Mouse (Mus musculus): ENCODE data around the gene Cbr4.

The Cbr4 gene

GRCm38 (mm10) chr8:61497110-61497509 lies 9.6 kb downstream of the Cbr4 start:
- DNase-seq, result no peak

DNA sequence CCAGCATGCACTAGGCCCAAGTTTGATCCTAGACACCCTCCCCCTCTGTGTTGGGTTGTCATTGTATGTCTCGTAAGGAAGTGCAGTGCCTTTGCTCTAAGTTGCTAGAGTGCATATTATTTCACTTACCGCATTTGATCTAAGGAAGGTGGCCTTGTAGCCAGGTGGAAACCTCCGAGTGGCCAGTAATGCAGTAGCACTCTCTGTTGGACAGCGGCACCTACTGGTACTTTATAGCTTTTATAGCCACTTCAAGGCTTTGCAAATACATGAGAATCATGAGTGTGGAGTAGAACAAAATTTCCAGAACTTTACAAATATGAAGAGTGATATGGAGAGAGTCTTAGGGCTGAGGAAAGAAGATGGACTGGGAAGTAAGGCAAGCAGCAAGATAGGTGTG lies 11.5 kb downstream of the Cbr4 start:
- no peak for DNase-seq

GRCm38 (mm10) chr8:61500914-61501313 lies 13.4 kb downstream of the Cbr4 start:
- DNase-seq, result no peak

- no peak for DNase-seq
Measured at GRCm38 (mm10) chr8:61502277-61502676, 14.7 kb downstream of the Cbr4 start.

DNA sequence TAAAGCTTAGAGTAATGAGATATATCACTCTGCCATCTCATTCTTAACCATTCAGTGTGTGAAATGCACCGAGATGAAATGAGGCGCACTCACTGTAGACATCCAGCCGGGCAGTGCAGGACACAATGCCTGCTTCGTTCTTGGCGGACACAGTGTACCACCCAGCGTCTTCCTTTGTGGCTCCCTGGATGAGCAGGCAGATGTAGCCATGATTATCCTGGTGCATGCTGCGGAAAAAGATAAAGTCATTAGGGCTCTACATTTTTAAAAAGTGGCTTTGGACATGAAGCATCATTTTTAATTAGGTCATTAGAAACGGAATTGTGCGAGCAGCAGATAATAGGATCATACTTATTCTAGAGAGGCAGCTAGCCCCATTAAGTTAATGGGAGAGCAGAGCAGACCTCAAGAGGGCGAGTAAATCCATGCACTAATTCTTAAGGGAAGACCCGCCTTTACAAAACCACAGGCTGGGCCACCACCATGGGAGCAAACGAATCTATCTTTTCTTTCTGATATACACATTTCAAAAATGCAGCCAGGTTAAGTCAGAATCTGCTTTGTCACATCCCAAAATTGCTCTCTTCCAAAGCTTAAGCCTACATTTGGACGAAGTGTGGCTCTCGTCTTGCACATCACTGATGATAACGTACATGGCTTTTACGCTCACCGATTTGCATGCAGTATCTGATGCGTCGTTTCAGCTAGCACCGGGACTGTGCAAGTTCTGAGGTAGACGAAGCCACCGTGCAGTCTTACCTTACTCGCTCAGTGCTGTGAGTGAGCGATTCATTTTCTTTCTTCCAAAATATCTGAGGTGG lies 27.8 kb downstream of the Cbr4 start:
- DNase-seq, result no peak

DNA sequence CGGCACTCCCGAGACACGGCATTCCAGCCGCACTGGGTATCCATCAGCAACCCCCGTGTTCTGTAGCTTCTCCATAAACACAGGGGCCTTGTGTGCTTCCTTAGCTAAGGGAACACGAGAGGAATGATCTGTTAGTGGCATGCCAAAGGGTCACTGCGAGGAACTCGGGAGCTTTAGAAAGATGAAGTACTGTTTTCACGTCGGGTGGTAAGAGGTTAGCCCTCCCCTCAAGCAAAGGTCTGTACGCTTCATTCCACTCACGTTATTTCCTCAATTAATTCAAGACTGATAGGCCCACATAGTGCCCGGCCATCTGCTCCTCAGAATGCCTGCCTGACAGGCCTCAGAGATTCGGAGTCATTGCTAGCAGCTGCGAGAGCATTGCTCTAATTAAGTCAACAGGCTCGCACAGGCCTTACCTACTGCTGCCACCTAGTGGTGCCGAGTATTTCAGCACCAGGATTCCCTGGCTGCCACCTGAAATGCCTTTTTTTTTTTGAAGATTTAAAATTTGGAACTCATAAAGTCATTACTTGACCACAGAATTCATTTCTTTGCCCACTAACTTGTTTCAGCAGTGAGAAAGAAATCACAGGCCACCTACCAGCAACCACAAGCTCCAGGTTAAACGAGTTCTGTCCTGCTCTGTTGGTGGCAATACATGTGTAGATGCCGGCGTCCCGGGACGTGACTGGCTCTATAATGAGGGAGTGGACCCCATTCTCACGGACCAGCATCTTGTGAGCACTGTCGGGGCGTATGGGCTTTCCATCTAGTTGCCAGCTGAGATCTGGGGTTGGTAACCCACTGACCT lies 28.6 kb downstream of the Cbr4 start:
- peak; percentile 85 for DNase-seq

DNA sequence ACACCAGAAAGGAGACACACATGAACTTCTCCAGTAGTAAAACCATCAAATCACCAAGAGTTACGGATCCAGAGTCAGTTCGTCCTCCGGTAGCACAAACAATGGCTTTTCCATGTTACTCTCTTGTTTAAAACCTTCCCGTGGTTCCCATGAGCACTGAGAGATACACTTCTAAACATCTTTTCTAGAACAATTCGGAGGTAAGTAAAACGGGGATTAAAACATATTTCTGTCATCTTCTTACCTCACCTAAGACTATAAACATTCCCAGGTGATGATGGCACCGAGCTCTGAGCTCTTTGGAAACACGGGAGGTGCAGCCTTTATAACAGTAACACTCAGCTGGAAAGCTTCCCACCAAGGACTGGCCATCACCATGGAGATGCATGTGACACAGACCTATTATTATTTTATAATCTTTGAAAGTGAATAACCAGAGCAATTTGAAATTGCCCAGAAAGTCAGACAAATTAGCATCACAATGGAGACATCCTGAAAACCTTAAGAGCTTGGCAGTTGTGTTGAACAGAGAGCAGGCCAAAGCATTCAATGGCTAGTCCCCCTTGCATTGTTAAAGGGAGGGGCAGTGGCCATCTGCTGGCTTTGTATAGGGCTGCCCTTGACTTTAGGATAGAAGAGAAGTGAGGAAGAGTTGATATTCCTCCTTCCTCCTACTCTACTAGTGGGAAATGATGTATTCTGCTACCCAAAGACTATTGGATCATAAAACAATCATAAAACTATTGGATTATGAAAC lies 29.4 kb downstream of the Cbr4 start:
- no peak for DNase-seq

- DNase-seq, result no peak
Measured at GRCm38 (mm10) chr8:61517502-61518185, 30.1 kb downstream of the Cbr4 start.

- DNase-seq, result no peak
Measured at GRCm38 (mm10) chr8:61522132-61522531, 34.6 kb downstream of the Cbr4 start.

DNA sequence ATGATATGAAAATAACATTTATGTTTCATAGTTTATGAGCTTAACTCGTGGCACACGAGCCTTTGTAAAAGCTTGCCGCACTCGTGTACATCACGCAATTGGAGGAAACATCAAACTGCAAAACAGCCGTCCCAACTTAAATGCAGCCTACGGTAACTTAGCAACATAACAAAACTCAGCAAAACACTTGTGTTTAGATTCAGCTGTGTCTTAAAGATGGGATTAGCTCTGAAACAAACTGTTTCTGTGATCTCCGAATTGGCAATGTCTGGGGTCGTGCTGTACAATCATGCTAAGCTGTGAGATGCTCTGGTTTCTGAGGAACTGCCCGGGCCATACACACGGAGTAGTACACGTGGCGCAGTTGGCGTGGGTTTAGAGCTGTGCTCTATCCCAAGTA lies 39.5 kb downstream of the Cbr4 start:
- DNase-seq, result no peak

GRCm38 (mm10) chr8:61528197-61528596 lies 40.7 kb downstream of the Cbr4 start:
- DNase-seq, result no peak

DNA sequence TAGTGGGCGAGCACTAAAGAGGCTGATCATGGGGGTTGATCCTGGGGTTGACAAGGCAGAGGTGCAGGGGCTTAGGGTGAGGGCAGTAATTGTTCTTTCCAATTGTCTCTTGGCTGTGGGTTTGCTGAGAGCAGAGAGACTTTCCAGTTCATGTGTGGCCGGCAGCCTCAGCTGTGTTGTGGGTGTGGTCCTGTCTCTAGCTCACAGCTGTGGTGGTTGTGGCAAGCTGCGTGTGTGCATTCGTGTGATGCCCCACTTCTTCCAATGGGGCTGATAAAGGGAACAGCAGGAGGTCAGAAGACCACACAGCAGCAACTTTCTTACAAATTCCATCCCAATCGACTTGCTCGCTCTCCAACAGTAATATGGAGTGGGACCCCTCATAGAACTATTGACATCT lies 41.1 kb downstream of the Cbr4 start:
- no peak for DNase-seq

DNA sequence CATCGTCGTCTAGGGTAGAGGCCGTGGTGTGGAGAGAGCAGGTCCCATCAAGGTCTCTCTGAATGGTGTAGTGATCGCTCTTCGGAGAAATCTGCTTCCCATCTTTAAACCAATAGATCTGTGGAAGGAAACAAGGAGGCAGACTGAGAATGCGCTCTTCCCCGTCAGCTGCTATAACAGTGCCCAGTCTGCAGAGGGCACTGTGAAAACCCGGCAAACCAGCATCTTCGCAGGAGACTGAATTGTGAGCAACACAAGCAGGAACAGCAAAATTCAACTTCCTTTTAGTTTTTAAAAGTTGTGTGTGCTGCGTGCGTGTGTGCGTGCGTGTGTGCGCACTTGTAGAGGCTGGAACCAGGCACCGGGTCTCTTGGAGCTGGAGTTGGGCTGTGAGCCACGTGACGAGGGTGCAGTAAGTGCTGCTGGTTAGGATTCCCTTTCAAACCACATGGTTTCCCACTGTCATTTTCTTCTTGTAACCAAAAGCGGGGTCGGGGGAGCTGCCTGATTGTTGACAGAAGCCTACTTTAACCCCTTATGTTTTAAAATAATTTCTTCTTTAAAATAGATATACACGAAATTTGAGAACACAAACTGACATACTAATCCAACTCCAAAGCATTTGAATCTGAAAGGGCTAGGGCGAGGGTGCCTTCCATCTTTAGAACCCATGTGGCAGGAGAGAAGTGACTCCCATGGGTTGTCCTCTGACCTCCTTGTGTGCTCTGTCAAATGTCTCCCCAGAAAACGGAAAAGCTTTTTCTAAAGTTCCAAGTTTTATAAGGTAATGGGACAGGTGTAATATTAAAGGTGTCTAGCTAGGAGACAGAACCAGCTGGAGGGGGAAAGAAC lies 44.6 kb downstream of the Cbr4 start:
- no peak for DNase-seq

GRCm38 (mm10) chr8:61532831-61533230 lies 45.3 kb downstream of the Cbr4 start:
- DNase-seq, result no peak

- DNase-seq, result no peak
Measured at GRCm38 (mm10) chr8:61533356-61533926, 45.9 kb downstream of the Cbr4 start.

DNA sequence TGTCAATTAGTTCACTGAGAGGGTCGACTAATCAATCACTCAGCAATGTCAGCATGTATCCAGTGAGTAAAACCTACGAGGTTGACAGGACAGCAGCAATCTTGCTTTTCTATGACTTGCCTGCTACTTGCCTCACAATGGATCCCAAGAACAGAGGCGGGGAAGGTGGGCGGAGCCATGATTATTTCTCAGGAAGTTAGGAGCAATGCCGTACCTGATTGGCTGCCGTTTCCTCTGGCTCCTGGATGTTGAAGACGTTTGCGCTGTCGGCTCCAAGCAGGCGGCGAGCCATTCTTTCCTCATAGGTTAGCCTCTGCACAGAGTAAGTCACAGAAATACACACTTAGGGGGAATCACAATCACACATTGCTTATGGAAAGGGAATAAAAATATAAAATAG lies 47.9 kb downstream of the Cbr4 start:
- no peak for DNase-seq

DNA sequence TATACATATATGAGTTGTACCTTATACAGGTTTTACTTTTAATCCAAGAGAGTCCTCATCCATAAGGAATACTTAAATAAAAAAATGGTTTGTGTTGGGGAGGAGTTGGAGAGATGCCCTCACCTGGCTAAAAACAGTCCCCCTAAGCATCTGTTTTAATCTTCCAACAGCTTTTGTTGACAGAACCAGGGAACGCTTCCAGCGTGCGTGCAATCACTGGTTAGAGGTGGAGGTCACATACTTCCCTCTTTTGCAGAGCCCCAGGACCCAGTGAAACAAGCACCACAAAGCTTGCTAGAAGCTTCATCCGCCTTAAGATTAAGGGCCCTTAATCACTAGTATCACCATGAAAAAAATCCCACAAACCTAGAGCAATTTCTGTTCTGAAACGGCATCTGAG lies 49.9 kb downstream of the Cbr4 start:
- DNase-seq, result no peak

DNA sequence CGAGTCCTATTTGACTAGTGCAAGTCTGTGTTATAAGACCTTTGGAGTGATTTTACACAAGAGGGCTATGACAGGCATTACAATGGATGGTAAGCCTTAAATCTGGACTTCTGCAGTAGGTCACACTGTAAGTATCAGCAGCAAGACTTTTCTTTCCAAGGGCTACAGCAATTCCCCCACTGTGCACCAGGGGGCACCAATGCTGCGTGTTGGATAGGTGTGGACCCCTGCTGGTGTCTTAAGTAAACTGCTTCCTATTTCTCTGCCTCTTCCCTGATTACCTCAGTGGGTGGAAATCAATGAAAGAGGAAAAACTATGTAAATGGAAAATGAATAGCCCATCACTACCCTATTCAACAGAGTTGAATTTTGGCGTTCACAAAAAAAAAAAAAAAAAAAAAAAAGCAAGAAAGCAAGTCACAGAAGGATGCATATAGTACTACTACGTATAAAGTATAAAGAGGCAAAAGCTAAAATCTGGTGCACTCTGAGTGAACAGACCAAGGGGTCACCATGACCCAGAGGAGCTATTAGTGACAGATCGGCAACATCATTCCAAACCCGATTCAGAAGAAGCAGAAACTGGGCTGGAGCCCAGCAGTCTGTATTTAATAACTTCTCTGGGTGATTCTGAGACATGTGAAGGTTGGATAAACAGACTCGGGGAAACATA lies 52.4 kb downstream of the Cbr4 start:
- DNase-seq, result peak; percentile 74

- no peak for DNase-seq
Measured at GRCm38 (mm10) chr8:61549585-61549984, 62.1 kb downstream of the Cbr4 start.

DNA sequence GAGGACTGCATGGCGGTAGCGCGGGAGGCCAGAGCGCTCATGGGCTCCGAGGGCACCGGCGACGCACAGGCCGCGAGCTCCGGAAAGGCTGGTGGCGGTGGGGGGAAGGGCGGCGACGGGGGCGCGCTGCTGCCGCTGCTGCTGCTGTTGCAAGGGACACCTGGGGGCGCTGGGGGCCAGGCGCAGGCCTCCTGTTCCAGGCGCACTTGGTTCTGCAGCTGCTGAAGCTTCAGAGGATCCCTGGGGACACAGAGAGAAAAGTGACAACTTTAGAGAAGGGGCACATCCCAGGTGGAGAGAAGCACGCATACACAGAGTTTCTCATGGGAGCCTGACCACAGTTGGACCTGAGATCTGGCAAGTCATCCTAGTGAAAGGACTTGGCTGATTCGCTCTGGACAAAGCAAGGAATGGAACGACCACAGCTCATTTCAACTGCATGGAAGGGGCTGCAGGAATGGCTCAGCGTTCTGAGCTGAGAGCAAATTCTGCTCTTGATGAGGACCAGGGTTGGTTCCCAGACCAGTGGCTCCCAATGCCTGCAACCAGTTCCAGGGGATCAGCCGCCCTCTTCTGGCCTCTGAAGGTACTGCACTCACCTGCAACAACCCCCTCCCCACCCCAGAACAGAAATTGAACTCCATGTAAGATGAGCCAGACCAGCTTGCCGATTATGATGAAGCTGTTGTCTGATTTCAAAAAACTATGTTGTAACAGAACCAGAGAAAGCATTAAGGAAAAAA lies 62.6 kb downstream of the Cbr4 start:
- DNase-seq, result no peak
